Mouse (Mus musculus): Measurements from ENCODE around the gene Plekhm1.

Plekhm1 gene

DNA sequence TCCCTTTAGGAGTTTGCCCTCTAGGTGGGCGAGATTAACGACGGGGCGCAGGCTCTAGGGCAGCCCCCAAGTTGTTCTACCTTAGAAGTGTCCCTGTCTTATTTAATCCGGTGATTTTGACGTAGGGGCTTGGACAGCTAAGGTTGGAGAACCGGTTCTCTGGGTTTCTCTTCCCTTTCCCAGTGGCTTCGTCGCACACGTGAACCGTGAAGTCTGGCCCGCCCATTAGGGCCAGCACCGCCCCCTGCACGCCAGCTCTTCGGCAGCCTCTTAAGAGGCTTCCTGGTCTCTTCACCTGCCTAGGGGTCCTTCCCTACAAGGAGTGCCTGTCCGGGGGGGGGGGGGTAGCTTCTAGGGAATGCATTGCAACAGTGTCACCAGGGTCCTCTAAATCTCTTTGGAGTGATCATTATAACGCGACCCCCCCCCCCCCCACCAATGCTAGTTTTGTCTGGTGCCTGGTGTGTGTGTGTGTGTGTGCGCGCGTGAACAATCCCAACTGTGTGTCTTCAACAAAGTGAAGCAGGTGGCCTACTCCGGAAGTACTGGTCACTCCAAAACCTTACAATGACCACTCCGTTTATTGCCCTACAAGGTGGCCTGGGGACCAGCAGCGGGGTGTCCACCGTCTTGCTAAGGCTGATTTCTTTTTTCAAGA lies 51.0 kb downstream of the Plekhm1 start:
- Histone ChIP-seq H3K4me1 (replicated peaks; ENCODE audit: low read depth, low read length) (peaks cover 84% of the 10 kb centered on the region), H3K4me3 (replicated peaks; ENCODE audit: low read length) (peak overlapping the region; percentile 82), H3K9me3 (ENCODE audit: low read length) (peaks cover 7% of the 10 kb centered on the region; the same call in 1 of the 2 replicates), H3K27me3 (ENCODE audit: insufficient read depth, low read length) (peaks cover 52% of the 10 kb centered on the region), H3K36me3 (ENCODE audit: insufficient read depth, low read length) (peaks cover 18% of the 10 kb centered on the region)
- TF ChIP-seq POU5F1 (IDR thresholded peaks at IDR 0.05; ENCODE audit: borderline replicate concordance, low read length) = no peak
- TF ChIP-seq CTCF (conservative IDR thresholded peaks at IDR 0.05; ENCODE audit: low read length) = no peak

GRCm38 (mm10) chr11:103360661-103361081 lies 51.8 kb downstream of the Plekhm1 start:
- Histone ChIP-seq H3K4me1 (replicated peaks; ENCODE audit: low read depth, low read length) (peaks cover 84% of the 10 kb centered on the region), H3K9me3 (ENCODE audit: low read length) (peaks cover 7% of the 10 kb centered on the region; the same call in 1 of the 2 replicates), H3K36me3 (ENCODE audit: insufficient read depth, low read length) (peaks cover 9% of the 10 kb centered on the region), H3K27me3 (ENCODE audit: insufficient read depth, low read length) (peaks cover 59% of the 10 kb centered on the region), H3K4me3 (replicated peaks; ENCODE audit: low read length) (peak overlapping the region; percentile 82)
- TF ChIP-seq NANOG (IDR thresholded peaks at IDR 0.05; ENCODE audit: borderline replicate concordance, low read length) (no peak), CTCF (conservative IDR thresholded peaks at IDR 0.05; ENCODE audit: low read length) (no peak), POU5F1 (IDR thresholded peaks at IDR 0.05; ENCODE audit: borderline replicate concordance, low read length) (no peak)

DNA sequence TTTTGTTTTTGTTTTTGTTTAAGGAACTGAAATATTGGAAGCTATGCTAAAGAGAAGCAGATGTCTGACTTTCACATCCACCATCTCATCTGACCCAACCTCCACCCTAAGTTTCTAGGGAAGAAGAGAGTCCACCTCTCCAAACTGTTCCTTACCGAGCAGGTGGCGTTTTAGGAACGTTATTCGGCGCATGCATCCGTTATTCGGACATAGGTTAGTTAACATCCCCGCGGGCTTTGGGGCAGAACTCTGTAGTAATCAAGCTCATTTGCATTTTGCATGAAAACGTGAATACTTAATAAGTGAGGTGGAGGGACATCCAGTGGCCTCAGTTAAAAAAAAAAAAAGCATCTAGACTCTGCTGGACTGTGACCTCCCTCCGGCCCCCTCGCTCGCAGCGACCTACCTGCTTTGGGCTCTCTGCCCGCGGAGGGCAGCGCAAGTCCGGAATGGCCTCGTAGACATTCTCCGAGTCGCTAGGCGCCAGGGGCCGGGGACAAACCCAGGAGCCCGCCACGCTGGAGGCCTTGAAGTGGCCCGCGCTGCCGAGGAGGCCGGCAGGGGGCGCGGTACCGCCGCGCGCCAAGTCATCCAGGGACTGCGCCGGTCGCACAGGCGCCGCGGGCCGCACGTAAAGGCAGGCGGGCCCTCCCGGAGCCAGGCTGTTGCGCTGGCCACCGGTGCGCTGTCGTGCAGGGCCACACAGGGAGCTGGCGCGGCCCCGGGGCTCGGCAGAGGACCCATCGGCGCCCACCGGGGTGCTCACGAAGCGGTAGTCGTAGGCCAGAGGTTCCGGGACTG lies 52.4 kb downstream of the Plekhm1 start:
- TF ChIP-seq CTCF (conservative IDR thresholded peaks at IDR 0.05; ENCODE audit: low read length) (no peak), NANOG (IDR thresholded peaks at IDR 0.05; ENCODE audit: borderline replicate concordance, low read length) (no peak), POU5F1 (IDR thresholded peaks at IDR 0.05; ENCODE audit: borderline replicate concordance, low read length) (no peak)
- peaks cover 3% of the 10 kb centered on the region for H3K36me3 ChIP-seq (ENCODE audit: insufficient read depth, low read length)

DNA sequence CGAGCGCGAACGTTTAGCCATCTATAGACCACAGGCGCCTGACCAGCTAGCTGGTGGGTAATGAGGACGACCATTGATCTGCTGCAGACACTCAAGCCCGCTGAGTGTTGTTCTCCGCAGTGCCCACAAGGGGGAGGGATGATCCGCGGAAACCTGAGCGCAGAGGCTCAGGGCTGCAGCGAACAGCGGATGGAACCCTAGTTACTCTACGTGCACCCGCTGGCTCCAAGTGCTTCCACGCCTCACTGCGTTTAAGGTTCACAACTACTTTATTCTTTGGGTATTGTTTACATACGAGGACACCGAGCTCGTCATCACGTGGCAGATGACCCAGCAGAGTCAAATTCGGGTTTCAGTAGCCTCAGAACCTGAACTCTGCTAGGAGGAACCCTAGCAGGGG lies 53.4 kb downstream of the Plekhm1 start:
- TF ChIP-seq CTCF (conservative IDR thresholded peaks at IDR 0.05; ENCODE audit: low read length) (peak; percentile 70), NANOG (IDR thresholded peaks at IDR 0.05; ENCODE audit: borderline replicate concordance, low read length) (no peak)
- Histone ChIP-seq H3K4me1 (replicated peaks; ENCODE audit: low read depth, low read length) (peaks cover 72% of the 10 kb centered on the region), H3K36me3 (ENCODE audit: insufficient read depth, low read length) (no peaks in the 10 kb centered on the region), H3K27me3 (ENCODE audit: insufficient read depth, low read length) (peaks cover 68% of the 10 kb centered on the region), H3K4me3 (replicated peaks; ENCODE audit: low read length) (peak overlapping the region; percentile 82), H3K9me3 (ENCODE audit: low read length) (peaks cover 7% of the 10 kb centered on the region; the same call in 1 of the 2 replicates)

More for the DNA sequence above, 52.4 kb downstream of the Plekhm1 start:
- Histone ChIP-seq H3K9me3 (ENCODE audit: low read length) (peaks cover 7% of the 10 kb centered on the region; the same call in 1 of the 2 replicates), H3K4me1 (replicated peaks; ENCODE audit: low read depth, low read length) (peaks cover 79% of the 10 kb centered on the region), H3K27me3 (ENCODE audit: insufficient read depth, low read length) (peaks cover 62% of the 10 kb centered on the region), H3K4me3 (replicated peaks; ENCODE audit: low read length) (peak overlapping the region; percentile 82)

GRCm38 (mm10) chr11:103358316-103358715 lies 54.2 kb downstream of the Plekhm1 start:
- no peak for TF ChIP-seq NANOG (IDR thresholded peaks at IDR 0.05; ENCODE audit: borderline replicate concordance, low read length)
- TF ChIP-seq POU5F1 (IDR thresholded peaks at IDR 0.05; ENCODE audit: borderline replicate concordance, low read length) = no peak
- no peak for TF ChIP-seq CTCF (conservative IDR thresholded peaks at IDR 0.05; ENCODE audit: low read length)
- Histone ChIP-seq H3K27me3 (ENCODE audit: insufficient read depth, low read length) (peaks cover 68% of the 10 kb centered on the region), H3K9me3 (ENCODE audit: low read length) (peaks cover 8% of the 10 kb centered on the region; the same call in 1 of the 2 replicates), H3K36me3 (ENCODE audit: insufficient read depth, low read length) (no peaks in the 10 kb centered on the region), H3K4me1 (replicated peaks; ENCODE audit: low read depth, low read length) (peaks cover 64% of the 10 kb centered on the region), H3K4me3 (replicated peaks; ENCODE audit: low read length) (no peak overlapping the region)

- peaks cover 58% of the 10 kb centered on the region for H3K4me1 ChIP-seq (replicated peaks; ENCODE audit: low read depth, low read length)
- TF ChIP-seq CTCF (conservative IDR thresholded peaks at IDR 0.05; ENCODE audit: low read length) (no peak), NANOG (IDR thresholded peaks at IDR 0.05; ENCODE audit: borderline replicate concordance, low read length) (no peak), POU5F1 (IDR thresholded peaks at IDR 0.05; ENCODE audit: borderline replicate concordance, low read length) (no peak)
- H3K9me3 ChIP-seq (ENCODE audit: low read length) = peaks cover 14% of the 10 kb centered on the region
- no peaks in the 10 kb centered on the region for H3K36me3 ChIP-seq (ENCODE audit: insufficient read depth, low read length)
- H3K27me3 ChIP-seq (ENCODE audit: insufficient read depth, low read length) = peaks cover 63% of the 10 kb centered on the region
- H3K4me3 ChIP-seq (replicated peaks; ENCODE audit: low read length) = no peak overlapping the region
Measured at GRCm38 (mm10) chr11:103357710-103358109, 54.8 kb downstream of the Plekhm1 start.

GRCm38 (mm10) chr11:103356938-103357670 lies 55.4 kb downstream of the Plekhm1 start:
- TF ChIP-seq NANOG (IDR thresholded peaks at IDR 0.05; ENCODE audit: borderline replicate concordance, low read length) (no peak), POU5F1 (IDR thresholded peaks at IDR 0.05; ENCODE audit: borderline replicate concordance, low read length) (no peak), CTCF (conservative IDR thresholded peaks at IDR 0.05; ENCODE audit: low read length) (no peak)
- Histone ChIP-seq H3K36me3 (ENCODE audit: insufficient read depth, low read length) (no peaks in the 10 kb centered on the region), H3K27me3 (ENCODE audit: insufficient read depth, low read length) (peaks cover 59% of the 10 kb centered on the region), H3K4me1 (replicated peaks; ENCODE audit: low read depth, low read length) (peaks cover 52% of the 10 kb centered on the region), H3K4me3 (replicated peaks; ENCODE audit: low read length) (peak overlapping the region; percentile 20; the same call in 1 of the 2 replicates), H3K9me3 (ENCODE audit: low read length) (peaks cover 20% of the 10 kb centered on the region)

DNA sequence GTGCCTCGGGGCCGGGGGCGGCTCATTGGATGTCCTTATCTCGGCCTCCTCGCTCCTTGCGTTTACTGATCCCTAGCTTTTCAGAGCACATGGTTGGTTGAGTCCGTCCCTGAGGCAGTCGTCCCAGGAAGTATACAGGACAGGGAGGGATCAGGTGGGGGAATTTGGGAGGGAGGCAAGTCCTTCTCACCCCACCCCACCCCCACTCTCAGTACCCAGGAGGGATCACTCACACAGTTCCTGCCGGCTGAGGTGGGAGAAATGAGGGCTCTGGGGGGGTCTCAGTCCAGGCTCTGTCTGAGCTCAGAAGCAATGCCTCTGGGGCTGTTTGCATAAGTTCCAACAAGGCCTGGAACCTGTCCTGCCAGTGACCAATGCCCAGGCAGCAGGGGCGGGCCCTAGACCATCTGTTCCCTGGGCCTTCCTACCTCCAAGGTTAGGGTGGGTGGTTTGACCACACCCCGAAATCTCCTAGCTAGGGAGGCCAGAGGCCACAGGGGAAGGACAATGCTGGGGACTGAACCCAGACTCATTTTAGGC lies 56.4 kb downstream of the Plekhm1 start:
- Histone ChIP-seq H3K4me3 (replicated peaks; ENCODE audit: low read length) (peak overlapping the region; percentile 20; the same call in 1 of the 2 replicates), H3K36me3 (ENCODE audit: insufficient read depth, low read length) (no peaks in the 10 kb centered on the region), H3K27me3 (ENCODE audit: insufficient read depth, low read length) (peaks cover 55% of the 10 kb centered on the region), H3K4me1 (replicated peaks; ENCODE audit: low read depth, low read length) (peaks cover 42% of the 10 kb centered on the region), H3K9me3 (ENCODE audit: low read length) (peaks cover 21% of the 10 kb centered on the region)
- TF ChIP-seq NANOG (IDR thresholded peaks at IDR 0.05; ENCODE audit: borderline replicate concordance, low read length) (no peak), POU5F1 (IDR thresholded peaks at IDR 0.05; ENCODE audit: borderline replicate concordance, low read length) (no peak), CTCF (conservative IDR thresholded peaks at IDR 0.05; ENCODE audit: low read length) (no peak)

Measured in E14TG2a.4 (cell line).